Mouse (Mus musculus) lung, embryonic 15.5 days (tissue): Measurements from ENCODE around the gene Gm3047. TPM values are rescaled to one million over a fixed set of nuclear protein-coding genes. Genes with fewer than 3 reads are reported as not detected.
"Not testable (repeated sequence)": the region's sequence is repeated elsewhere in the genome, so short reads cannot be mapped to it uniquely, and the experiment has no call there.

ENCODE experiments used
- ATAC-seq: fragments of 200-750 bp; cut with Nextera tagmentation; 2 replicates; pipeline ENCODE4 v1.8.0; 2017; ENCODE audit warnings: moderate number of reproducible peaks, borderline replicate concordance; ENCODE audit not compliant: low FRiP score, low TSS enrichment; ENCODE audit errors: extremely low read depth
- H3K27ac ChIP-seq: fragments of 300-500 bp; sonication (generic); 2 replicates; pipeline ENCODE4 v1.5.1; 2015; ENCODE audit warnings: moderate library complexity, mild to moderate bottlenecking, inconsistent platforms
- H3K27me3 ChIP-seq: fragments of 300-500 bp; sonication (generic); 2 replicates; pipeline ENCODE4 v1.6.1; 2015; ENCODE audit warnings: inconsistent platforms
- H3K36me3 ChIP-seq: fragments of 300-500 bp; sonication (generic); 2 replicates; pipeline ENCODE4 v1.6.1; 2015; ENCODE audit warnings: inconsistent platforms
- H3K4me1 ChIP-seq: fragments of 300-500 bp; sonication (generic); 2 replicates; pipeline ENCODE4 v1.6.1; 2015; ENCODE audit warnings: inconsistent platforms
- H3K4me2 ChIP-seq: fragments of 300-500 bp; sonication (generic); 2 replicates; pipeline ENCODE4 v1.6.1; 2015; ENCODE audit warnings: inconsistent platforms, mild to moderate bottlenecking, moderate library complexity
- H3K4me3 ChIP-seq: fragments of 300-500 bp; sonication (generic); 2 replicates; pipeline ENCODE4 v1.5.1; 2015; ENCODE audit warnings: mild to moderate bottlenecking, inconsistent platforms
- H3K9ac ChIP-seq: fragments of 300-500 bp; sonication (generic); 2 replicates; pipeline ENCODE4 v1.6.1; 2015; ENCODE audit warnings: inconsistent platforms
- H3K9me3 ChIP-seq: fragments of 300-500 bp; sonication (generic); 2 replicates; pipeline ENCODE4 v1.6.1; 2016; ENCODE audit warnings: inconsistent platforms
- whole genome bisulfite sequencing: fragments of 180-500 bp; shearing (Covaris S2); methylation state at CpG from one replicate; pipeline ENCODE4 v1.1.7; 2015; 5-methylcytosine and 5-hydroxymethylcytosine counted together
- polyA plus RNA-seq: library from polyadenylated mRNA; unstranded; fragments of >200 nt; fragmentation: Nextera tagmentation; extraction: Ambion mirVana; gene quantifications from 2 replicates; pipeline ENCODE4 v1.2.1, GENCODE M21; 2015

Gm3047 gene
- polyA plus RNA-seq: not detected in 2 replicates

- H3K9ac ChIP-seq, H3K4me2 ChIP-seq, H3K36me3 ChIP-seq, H3K4me1 ChIP-seq, ATAC-seq, H3K27me3 ChIP-seq, H3K9me3 ChIP-seq, H3K4me3 ChIP-seq, H3K27ac ChIP-seq: not testable (repeated sequence)
- WGBS: no CpG with 5 or more reads among the region's 2 CpGs
These were observed at the start of gene Gm3047 for GRCm38 (mm10) chr14:4555105-4555504. Gene Gm3047 (plus strand): TSS chr14:4555405.

Other genes with a start within 250 kb of the Gm3047 start
- not detected in 2 replicates for gene Gm3149, start 238.1 kb upstream of the Gm3047 start, polyA plus RNA-seq
- gene 2610042L04Rik, start 220.6 kb upstream of the Gm3047 start, polyA plus RNA-seq: 0.31 and 0.37 TPM in 2 replicates
- not detected in 2 replicates for gene Gm3159, start 157.9 kb upstream of the Gm3047 start, polyA plus RNA-seq
- gene Gm3164, start 140.0 kb upstream of the Gm3047 start, polyA plus RNA-seq: 0.53 and 0.61 TPM in 2 replicates
- gene Gm3173, start 124.4 kb upstream of the Gm3047 start, polyA plus RNA-seq: 0.37 TPM in 1 of 2 replicates, not detected in the other
- gene Gm3182, start 73.7 kb upstream of the Gm3047 start, polyA plus RNA-seq: not detected in 2 replicates
- gene Gm8159, start 76.9 kb downstream of the Gm3047 start, polyA plus RNA-seq: not detected in 2 replicates
- gene Gm3239, start 108.8 kb downstream of the Gm3047 start, polyA plus RNA-seq: not detected in 2 replicates
- not detected in 2 replicates for gene Gm7876, start 153.8 kb downstream of the Gm3047 start, polyA plus RNA-seq
- gene Gm3252, start 171.4 kb downstream of the Gm3047 start, polyA plus RNA-seq: 0.07 and 0.24 TPM in 2 replicates
- not detected in 2 replicates for gene Gm9602, start 220.9 kb downstream of the Gm3047 start, polyA plus RNA-seq